Mouse (Mus musculus) neural tube, embryonic 14.5 days (tissue): ENCODE measurements around the gene Tanc1. TPM values are rescaled to one million over a fixed set of nuclear protein-coding genes. Genes with fewer than 3 reads are reported as not detected.
A peak's percentile ranks its signal among the peaks of the same experiment; 100 is the strongest.
"Not testable (repeated sequence)": the region's sequence is repeated elsewhere in the genome, so short reads cannot be mapped to it uniquely, and the experiment has no call there.

Experiments used
- ATAC-seq: fragments of 200-750 bp; cut with Nextera tagmentation; 2 replicates; pipeline ENCODE4 v1.8.0; 2017; ENCODE audit warnings: low read depth, mild to moderate bottlenecking, moderate TSS enrichment, moderate library complexity
- H3K27ac ChIP-seq: fragments of 300-500 bp; sonication (generic); 2 replicates; pipeline ENCODE4 v1.5.1; 2014; ENCODE audit warnings: low read depth, mild to moderate bottlenecking, control low read depth, low read length, moderate library complexity, mixed read lengths
- H3K27me3 ChIP-seq: fragments of 300-500 bp; sonication (generic); 2 replicates; pipeline ENCODE4 v1.6.1; 2014; ENCODE audit warnings: low read length; ENCODE audit not compliant: control insufficient read depth, insufficient read depth
- H3K36me3 ChIP-seq: fragments of 300-500 bp; sonication (generic); 2 replicates; pipeline ENCODE4 v1.6.1; 2014; ENCODE audit warnings: low read length, mixed read lengths; ENCODE audit not compliant: control insufficient read depth, insufficient read depth
- H3K4me1 ChIP-seq: fragments of 300-500 bp; sonication (generic); 2 replicates; pipeline ENCODE4 v1.6.1; 2014; ENCODE audit warnings: low read length; ENCODE audit not compliant: control insufficient read depth, insufficient read depth
- H3K4me2 ChIP-seq: fragments of 300-500 bp; sonication (generic); 2 replicates; pipeline ENCODE4 v1.6.1; 2014; ENCODE audit warnings: mild to moderate bottlenecking, low read depth, low read length, control low read depth
- H3K4me3 ChIP-seq: fragments of 300-500 bp; sonication (generic); 2 replicates; pipeline ENCODE4 v1.5.1; 2014; ENCODE audit warnings: low read depth, low read length, control low read depth, mixed read lengths
- H3K9ac ChIP-seq: fragments of 300-500 bp; sonication (generic); replicated peaks from 2 replicates; pipeline ENCODE4 v1.6.1; 2014; ENCODE audit warnings: low read depth, mild to moderate bottlenecking, control low read depth, low read length, mixed read lengths
- H3K9me3 ChIP-seq: fragments of 300-500 bp; sonication (generic); 2 replicates; pipeline ENCODE4 v1.6.1; 2016; ENCODE audit warnings: low read length; ENCODE audit not compliant: control insufficient read depth
- WGBS: fragments of 180-500 bp; shearing (Covaris S2); extraction: QIAGEN DNeasy Blood & Tissue Kit; methylation state at CpG from one replicate; pipeline ENCODE4 v1.1.7; 2014; 5-methylcytosine and 5-hydroxymethylcytosine counted together
- polyA plus RNA-seq: library from polyadenylated mRNA; unstranded; fragments of >200 nt; fragmentation: Nextera tagmentation; extraction: Ambion mirVana; gene quantifications from 2 replicates; pipeline ENCODE4 v1.2.1, GENCODE M21; 2014

The Tanc1 gene
- polyA plus RNA-seq, 1 experiment from 2014 or later: 5.2 TPM

DNA sequence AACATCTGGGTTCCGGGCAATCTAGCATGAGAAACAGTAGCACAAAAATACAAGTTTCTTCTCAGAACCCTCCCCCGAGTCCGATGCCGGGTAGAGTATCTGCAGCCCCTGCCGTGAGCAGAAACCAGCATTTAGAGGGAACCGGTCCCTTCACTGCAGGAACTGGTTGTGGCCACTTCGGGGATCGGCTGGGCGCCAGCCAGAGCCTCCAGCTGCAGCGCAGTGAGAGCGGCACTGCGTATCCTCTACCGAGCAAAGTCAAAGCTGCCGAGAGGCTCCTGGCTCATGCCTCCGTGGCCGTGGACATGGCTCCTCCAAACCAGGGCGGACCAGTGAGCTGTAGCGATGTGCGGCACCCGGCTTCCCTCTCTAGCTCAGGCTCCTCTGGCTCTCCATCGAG lies 231.3 kb downstream of the Tanc1 start:
- no peaks in the 10 kb centered on the region for H3K27me3 ChIP-seq
- no peaks in the 10 kb centered on the region for H3K9me3 ChIP-seq
- no peak overlapping the region for H3K9ac ChIP-seq
- H3K36me3 ChIP-seq: no peaks in the 10 kb centered on the region
- H3K4me1 ChIP-seq: peaks cover 3% of the 10 kb centered on the region; the same call in 1 of the 2 replicates
- H3K4me2 ChIP-seq: no peak overlapping the region
- no peak overlapping the region for H3K4me3 ChIP-seq
- H3K27ac ChIP-seq: no peak overlapping the region
- ATAC-seq: no peak
- WGBS: 85% methylated on average over 21 of the region's 21 CpGs

DNA sequence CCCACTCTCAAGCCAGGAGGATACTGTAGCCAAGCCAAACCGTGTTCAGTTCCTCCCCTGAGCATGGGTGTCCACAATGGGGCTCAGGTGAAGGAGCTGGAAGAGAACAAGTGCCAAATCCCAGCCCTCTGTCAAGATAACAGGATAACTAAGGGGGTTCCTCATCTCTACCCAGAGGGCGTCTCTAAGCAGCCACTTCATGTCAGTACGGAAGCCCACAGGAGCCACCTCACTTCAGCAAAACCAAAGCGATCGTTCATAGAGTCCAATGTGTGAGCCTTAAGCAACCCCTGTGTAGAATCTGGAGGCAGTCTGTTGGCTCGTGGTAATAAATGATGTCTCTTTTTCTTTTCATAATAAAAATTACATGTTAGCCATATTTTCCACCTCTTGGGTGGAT lies 232.0 kb downstream of the Tanc1 start:
- Histone ChIP-seq H3K27ac (no peak overlapping the region), H3K4me3 (no peak overlapping the region), H3K9me3 (no peaks in the 10 kb centered on the region), H3K36me3 (no peaks in the 10 kb centered on the region), H3K27me3 (no peaks in the 10 kb centered on the region), H3K4me1 (peaks cover 3% of the 10 kb centered on the region; the same call in 1 of the 2 replicates), H3K9ac (no peak overlapping the region), H3K4me2 (no peak overlapping the region)
- WGBS: 95% methylated on average over 6 of the region's 6 CpGs
- ATAC-seq: no peak

DNA sequence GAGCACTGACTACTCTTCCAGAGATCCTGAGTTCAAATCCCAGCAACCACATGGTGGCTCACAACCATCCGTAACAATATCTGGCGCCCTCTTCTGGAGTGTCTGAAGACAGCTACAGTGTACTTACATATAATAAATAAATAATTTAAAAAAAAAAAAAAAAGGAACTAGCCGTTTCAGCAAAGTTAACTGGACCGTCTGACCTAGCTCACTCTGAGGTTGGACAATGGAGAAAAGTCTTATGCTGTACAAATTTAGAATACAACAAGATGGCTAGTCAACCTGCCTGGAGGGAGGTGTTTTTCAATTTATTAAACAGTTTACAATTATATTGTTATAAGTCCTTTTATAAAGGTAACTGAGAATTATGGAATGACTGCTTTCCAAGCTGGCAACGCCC lies 240.0 kb downstream of the Tanc1 start:
- H3K9me3 ChIP-seq, H3K4me1 ChIP-seq, H3K27ac ChIP-seq, H3K36me3 ChIP-seq, H3K9ac ChIP-seq, H3K4me3 ChIP-seq, H3K27me3 ChIP-seq, ATAC-seq, H3K4me2 ChIP-seq: not testable (repeated sequence)
- 86% methylated on average over 4 of the region's 5 CpGs for WGBS

DNA sequence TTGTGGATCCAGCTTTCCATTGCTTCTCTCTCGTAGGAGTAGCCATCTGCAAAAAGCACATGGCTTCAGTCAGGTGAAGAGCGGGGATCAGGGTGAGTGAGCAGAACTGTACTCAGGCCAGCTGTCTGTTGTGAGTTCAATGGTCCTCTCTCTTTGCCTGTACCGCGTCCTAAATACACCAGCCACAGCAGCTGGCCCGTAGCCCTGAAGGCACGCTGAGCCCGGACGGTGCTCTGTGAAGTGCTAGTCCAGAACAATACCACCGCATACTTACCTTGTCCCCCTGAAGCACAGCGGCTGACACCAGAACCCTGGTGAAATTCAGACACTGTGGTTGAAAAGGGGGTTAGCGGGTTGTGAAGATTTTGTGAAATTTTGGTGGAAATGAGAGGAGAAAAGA lies 241.1 kb downstream of the Tanc1 start:
- Histone ChIP-seq H3K9me3 (no peaks in the 10 kb centered on the region), H3K4me2 (no peak overlapping the region), H3K27me3 (no peaks in the 10 kb centered on the region), H3K36me3 (no peaks in the 10 kb centered on the region), H3K4me1 (no peaks in the 10 kb centered on the region), H3K9ac (no peak overlapping the region), H3K4me3 (no peak overlapping the region), H3K27ac (no peak overlapping the region)
- 70% methylated on average over 11 of the region's 11 CpGs for WGBS
- 0 out of 2 replicates have a peak, but pooled peaks have one; percentile 31 for ATAC-seq

DNA sequence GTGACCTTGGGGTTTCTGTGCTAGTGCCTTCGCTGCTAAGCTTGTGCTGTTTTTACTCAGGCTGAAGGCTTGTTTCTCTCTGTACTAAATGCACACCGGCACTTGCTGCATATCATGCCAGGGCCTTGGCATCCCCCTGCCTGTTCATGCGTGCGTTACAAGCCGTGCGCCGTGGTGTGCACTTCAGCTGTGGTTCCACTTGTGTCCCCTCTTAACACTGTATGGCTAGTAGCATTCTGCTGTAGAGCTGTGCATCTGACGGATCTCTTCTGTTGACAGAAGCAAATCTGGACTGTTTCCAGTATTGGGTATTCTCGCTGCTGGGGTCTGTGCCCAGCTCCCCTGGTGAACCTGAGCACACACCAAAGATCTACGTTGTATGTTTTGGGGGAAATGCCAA lies 241.7 kb downstream of the Tanc1 start:
- Histone ChIP-seq H3K36me3 (no peaks in the 10 kb centered on the region), H3K27ac (no peak overlapping the region), H3K4me2 (no peak overlapping the region), H3K9me3 (no peaks in the 10 kb centered on the region), H3K4me3 (no peak overlapping the region), H3K9ac (no peak overlapping the region), H3K4me1 (no peaks in the 10 kb centered on the region), H3K27me3 (no peaks in the 10 kb centered on the region)
- no peak for ATAC-seq
- 86% methylated on average over 10 of the region's 10 CpGs for WGBS

DNA sequence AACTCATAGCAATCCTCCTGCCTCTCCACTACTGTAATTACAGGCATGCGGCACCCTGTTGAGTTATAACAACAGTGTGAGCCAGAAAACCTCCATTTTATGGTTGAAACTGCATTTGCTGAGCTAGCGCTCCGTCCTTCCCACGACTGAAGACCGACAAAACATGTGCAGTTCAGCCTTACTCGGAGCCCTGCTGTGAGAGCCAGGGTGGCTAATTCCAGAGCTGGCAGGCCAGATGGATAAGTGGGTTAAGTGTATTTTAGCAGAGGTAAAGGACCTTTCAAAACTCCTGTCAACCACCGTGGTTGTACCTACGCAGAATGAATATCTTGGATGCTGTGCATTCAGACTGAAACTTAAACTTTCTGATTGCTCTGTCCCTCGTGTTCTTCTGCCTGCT lies 242.5 kb downstream of the Tanc1 start:
- H3K36me3 ChIP-seq: no peaks in the 10 kb centered on the region
- no peak overlapping the region for H3K9ac ChIP-seq
- WGBS: 59% methylated on average over 9 of the region's 9 CpGs
- no peak for ATAC-seq
- H3K4me3 ChIP-seq: no peak overlapping the region
- no peaks in the 10 kb centered on the region for H3K9me3 ChIP-seq
- H3K4me2 ChIP-seq: no peak overlapping the region
- H3K27me3 ChIP-seq: no peaks in the 10 kb centered on the region
- H3K4me1 ChIP-seq: no peaks in the 10 kb centered on the region
- no peak overlapping the region for H3K27ac ChIP-seq

DNA sequence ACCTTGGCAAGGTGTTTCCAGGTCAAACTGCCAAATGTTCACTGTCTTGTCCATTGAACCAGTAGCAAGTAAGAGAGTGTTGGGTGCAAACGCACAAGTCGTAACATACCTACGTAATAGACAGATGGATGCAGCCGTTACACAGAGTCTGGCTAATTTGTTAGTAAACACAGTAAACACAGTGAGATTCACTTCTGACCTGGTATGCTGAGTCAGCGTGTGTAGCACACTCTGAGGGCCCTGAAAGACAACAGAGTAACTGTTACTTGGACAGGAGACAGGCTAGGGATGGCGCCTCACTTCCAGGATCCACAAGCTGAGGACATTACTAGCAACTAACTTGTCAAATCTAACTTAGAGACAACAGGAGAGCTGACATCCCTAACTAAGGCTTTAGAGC lies 250.8 kb downstream of the Tanc1 start:
- H3K4me1 ChIP-seq: no peaks in the 10 kb centered on the region
- ATAC-seq: no peak
- H3K9me3 ChIP-seq: no peaks in the 10 kb centered on the region
- H3K27ac ChIP-seq: no peak overlapping the region
- H3K9ac ChIP-seq: no peak overlapping the region
- H3K4me3 ChIP-seq: no peak overlapping the region
- H3K36me3 ChIP-seq: no peaks in the 10 kb centered on the region
- no peak overlapping the region for H3K4me2 ChIP-seq
- H3K27me3 ChIP-seq: no peaks in the 10 kb centered on the region
- WGBS: 91% methylated on average over 6 of the region's 6 CpGs

DNA sequence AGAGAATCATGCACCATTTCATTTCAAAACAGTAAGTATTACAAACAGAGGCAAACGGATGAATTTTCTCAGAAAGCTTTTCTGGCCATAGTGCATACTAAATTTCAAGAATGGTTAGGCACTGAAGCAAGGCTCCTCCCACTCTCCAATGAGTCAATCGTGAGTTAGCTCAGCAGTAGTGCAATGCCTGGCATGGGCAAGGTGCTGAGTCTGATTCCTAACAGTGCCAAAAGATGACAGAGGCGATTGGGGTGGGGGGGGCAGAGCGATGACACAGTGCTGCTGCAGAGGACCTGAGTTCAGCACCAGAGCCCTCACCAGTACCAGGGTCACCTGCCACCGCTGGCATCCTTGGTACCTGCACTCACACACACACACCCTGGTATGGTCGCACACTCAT lies 258.7 kb downstream of the Tanc1 start:
- H3K4me3 ChIP-seq: no peak overlapping the region
- H3K27ac ChIP-seq: no peak overlapping the region
- no peaks in the 10 kb centered on the region for H3K4me1 ChIP-seq
- H3K9ac ChIP-seq: no peak overlapping the region
- no peaks in the 10 kb centered on the region for H3K27me3 ChIP-seq
- H3K9me3 ChIP-seq: no peaks in the 10 kb centered on the region
- no peak for ATAC-seq
- no peak overlapping the region for H3K4me2 ChIP-seq
- WGBS: 89% methylated on average over 6 of the region's 6 CpGs
- no peaks in the 10 kb centered on the region for H3K36me3 ChIP-seq

DNA sequence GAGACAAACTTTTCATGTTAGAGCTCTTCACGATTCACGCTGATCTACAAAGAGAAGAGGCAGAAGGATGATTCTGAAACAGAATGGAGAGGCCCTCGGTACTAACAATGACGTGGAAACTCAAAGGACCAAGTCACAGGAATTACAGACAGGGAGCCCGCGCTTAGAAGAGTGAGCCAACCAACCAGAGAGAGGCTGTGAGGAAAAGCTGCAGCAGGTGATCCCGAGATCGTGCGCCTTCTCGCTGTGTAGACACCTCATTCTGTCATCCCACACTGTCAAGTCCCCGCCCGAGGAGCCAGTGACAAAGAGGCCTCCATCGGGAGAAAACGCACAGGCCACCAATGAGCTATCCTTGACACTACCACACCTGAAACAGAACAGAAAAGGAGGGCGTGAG lies 264.6 kb downstream of the Tanc1 start:
- no peak overlapping the region for H3K4me2 ChIP-seq
- no peak overlapping the region for H3K4me3 ChIP-seq
- no peaks in the 10 kb centered on the region for H3K27me3 ChIP-seq
- 92% methylated on average over 15 of the region's 15 CpGs for WGBS
- no peak for ATAC-seq
- no peaks in the 10 kb centered on the region for H3K36me3 ChIP-seq
- no peak overlapping the region for H3K27ac ChIP-seq
- H3K9me3 ChIP-seq: no peaks in the 10 kb centered on the region
- H3K9ac ChIP-seq: no peak overlapping the region
- H3K4me1 ChIP-seq: no peaks in the 10 kb centered on the region

DNA sequence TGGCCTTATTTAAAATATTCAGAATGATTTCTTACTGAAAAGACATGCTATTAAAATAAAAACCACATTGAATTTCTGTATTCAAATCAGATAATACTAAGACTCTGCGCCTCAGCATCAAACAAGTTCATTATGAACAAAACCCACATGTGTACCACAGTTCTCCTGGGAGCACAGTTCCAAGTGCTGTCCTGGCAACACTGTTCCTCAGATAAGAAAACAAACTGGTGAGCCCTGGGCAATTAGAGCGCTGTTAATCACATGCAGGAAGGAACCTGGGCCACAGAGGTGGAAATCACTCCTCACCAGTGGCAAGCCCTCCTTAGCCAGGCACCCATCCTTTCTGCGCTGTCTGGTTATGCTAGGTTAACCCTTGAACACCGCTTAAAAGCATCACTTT lies 265.5 kb downstream of the Tanc1 start:
- WGBS: 75% methylated on average over 4 of the region's 4 CpGs
- Histone ChIP-seq H3K4me1 (no peaks in the 10 kb centered on the region), H3K27ac (no peak overlapping the region), H3K36me3 (no peaks in the 10 kb centered on the region), H3K4me3 (no peak overlapping the region), H3K27me3 (no peaks in the 10 kb centered on the region), H3K9ac (no peak overlapping the region), H3K9me3 (no peaks in the 10 kb centered on the region), H3K4me2 (no peak overlapping the region)
- ATAC-seq: no peak
